Mouse (Mus musculus) neural tube, embryonic 14.5 days (tissue): ENCODE data around the gene Cspg4. TPM values are rescaled to one million over a fixed set of nuclear protein-coding genes. Genes with fewer than 3 reads are reported as not detected.
A peak's percentile ranks its signal among the peaks of the same experiment; 100 is the strongest.

Experiments
- ATAC-seq: fragments of 200-750 bp; cut with Nextera tagmentation; 2 replicates; pipeline ENCODE4 v1.8.0; 2017; ENCODE audit warnings: low read depth, mild to moderate bottlenecking, moderate TSS enrichment, moderate library complexity
- H3K27ac ChIP-seq: fragments of 300-500 bp; sonication (generic); 2 replicates; pipeline ENCODE4 v1.5.1; 2014; ENCODE audit warnings: low read depth, mild to moderate bottlenecking, control low read depth, low read length, moderate library complexity, mixed read lengths
- H3K27me3 ChIP-seq: fragments of 300-500 bp; sonication (generic); 2 replicates; pipeline ENCODE4 v1.6.1; 2014; ENCODE audit warnings: low read length; ENCODE audit not compliant: control insufficient read depth, insufficient read depth
- H3K36me3 ChIP-seq: fragments of 300-500 bp; sonication (generic); 2 replicates; pipeline ENCODE4 v1.6.1; 2014; ENCODE audit warnings: low read length, mixed read lengths; ENCODE audit not compliant: control insufficient read depth, insufficient read depth
- H3K4me1 ChIP-seq: fragments of 300-500 bp; sonication (generic); 2 replicates; pipeline ENCODE4 v1.6.1; 2014; ENCODE audit warnings: low read length; ENCODE audit not compliant: control insufficient read depth, insufficient read depth
- H3K4me2 ChIP-seq: fragments of 300-500 bp; sonication (generic); 2 replicates; pipeline ENCODE4 v1.6.1; 2014; ENCODE audit warnings: mild to moderate bottlenecking, low read depth, low read length, control low read depth
- H3K4me3 ChIP-seq: fragments of 300-500 bp; sonication (generic); 2 replicates; pipeline ENCODE4 v1.5.1; 2014; ENCODE audit warnings: low read depth, low read length, control low read depth, mixed read lengths
- H3K9ac ChIP-seq: fragments of 300-500 bp; sonication (generic); replicated peaks from 2 replicates; pipeline ENCODE4 v1.6.1; 2014; ENCODE audit warnings: low read depth, mild to moderate bottlenecking, control low read depth, low read length, mixed read lengths
- H3K9me3 ChIP-seq: fragments of 300-500 bp; sonication (generic); 2 replicates; pipeline ENCODE4 v1.6.1; 2016; ENCODE audit warnings: low read length; ENCODE audit not compliant: control insufficient read depth
- WGBS: fragments of 180-500 bp; shearing (Covaris S2); extraction: QIAGEN DNeasy Blood & Tissue Kit; methylation state at CpG from one replicate; pipeline ENCODE4 v1.1.7; 2014; 5-methylcytosine and 5-hydroxymethylcytosine counted together
- polyA plus RNA-seq: library from polyadenylated mRNA; unstranded; fragments of >200 nt; fragmentation: Nextera tagmentation; extraction: Ambion mirVana; gene quantifications from 2 replicates; pipeline ENCODE4 v1.2.1, GENCODE M21; 2014

Gene Cspg4
- polyA plus RNA-seq, 1 experiment from 2014 or later, result 6.1 TPM

DNA sequence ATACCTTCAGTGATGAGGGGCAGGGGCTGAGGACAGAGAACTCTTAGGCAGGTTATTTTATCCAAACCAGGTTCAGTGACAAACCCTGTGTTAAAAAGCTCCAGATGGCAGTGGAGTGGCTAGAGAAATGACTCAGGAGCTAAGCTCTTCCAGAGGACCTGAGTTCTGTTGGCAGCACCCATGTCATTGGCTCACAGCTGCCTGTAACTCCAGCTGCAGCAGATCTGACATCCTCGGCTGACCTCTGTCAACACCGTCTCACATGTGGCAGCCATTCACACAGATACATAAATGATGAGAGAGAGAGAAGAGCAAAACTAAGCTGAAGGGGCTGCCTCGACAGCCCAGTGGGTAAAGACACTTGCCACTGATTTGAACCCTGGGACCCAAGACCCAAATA is 7.4 kb upstream of the Cspg4 start:
- H3K27ac ChIP-seq, result no peak overlapping the region
- no peak overlapping the region for H3K9ac ChIP-seq
- no peaks in the 10 kb centered on the region for H3K36me3 ChIP-seq
- H3K4me3 ChIP-seq, result no peak overlapping the region
- no peaks in the 10 kb centered on the region for H3K9me3 ChIP-seq
- no peak overlapping the region for H3K4me2 ChIP-seq
- H3K4me1 ChIP-seq, result no peaks in the 10 kb centered on the region
- no peaks in the 10 kb centered on the region for H3K27me3 ChIP-seq
- 72% methylated on average over 3 of the region's 3 CpGs for WGBS
- no peak for ATAC-seq

DNA sequence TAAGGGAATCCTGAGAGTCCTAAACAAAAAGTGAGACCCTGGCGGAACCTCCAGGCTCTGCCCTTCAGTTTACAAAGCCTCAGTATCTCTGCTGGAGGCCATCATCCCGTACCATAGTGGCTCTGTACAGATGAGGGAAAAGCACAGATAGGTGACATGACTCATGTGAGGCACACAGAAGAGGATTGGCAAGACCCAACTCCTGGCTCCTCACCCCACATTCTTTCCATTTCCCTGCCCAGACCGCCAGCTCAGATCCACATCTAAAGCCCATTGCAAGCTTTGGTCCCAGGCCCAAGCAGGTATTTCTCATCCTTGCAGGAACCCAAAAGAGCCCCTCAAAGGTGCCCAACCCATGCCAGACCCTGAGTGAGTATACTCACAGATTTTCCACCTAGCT is 4.8 kb upstream of the Cspg4 start:
- no peaks in the 10 kb centered on the region for H3K4me1 ChIP-seq
- H3K27ac ChIP-seq, result no peak overlapping the region
- H3K36me3 ChIP-seq, result no peaks in the 10 kb centered on the region
- H3K4me3 ChIP-seq, result no peak overlapping the region
- no peak overlapping the region for H3K4me2 ChIP-seq
- no peak for ATAC-seq
- 78% methylated on average over 3 of the region's 3 CpGs for WGBS
- no peaks in the 10 kb centered on the region for H3K9me3 ChIP-seq
- no peak overlapping the region for H3K9ac ChIP-seq
- peaks cover 5% of the 10 kb centered on the region for H3K27me3 ChIP-seq

DNA sequence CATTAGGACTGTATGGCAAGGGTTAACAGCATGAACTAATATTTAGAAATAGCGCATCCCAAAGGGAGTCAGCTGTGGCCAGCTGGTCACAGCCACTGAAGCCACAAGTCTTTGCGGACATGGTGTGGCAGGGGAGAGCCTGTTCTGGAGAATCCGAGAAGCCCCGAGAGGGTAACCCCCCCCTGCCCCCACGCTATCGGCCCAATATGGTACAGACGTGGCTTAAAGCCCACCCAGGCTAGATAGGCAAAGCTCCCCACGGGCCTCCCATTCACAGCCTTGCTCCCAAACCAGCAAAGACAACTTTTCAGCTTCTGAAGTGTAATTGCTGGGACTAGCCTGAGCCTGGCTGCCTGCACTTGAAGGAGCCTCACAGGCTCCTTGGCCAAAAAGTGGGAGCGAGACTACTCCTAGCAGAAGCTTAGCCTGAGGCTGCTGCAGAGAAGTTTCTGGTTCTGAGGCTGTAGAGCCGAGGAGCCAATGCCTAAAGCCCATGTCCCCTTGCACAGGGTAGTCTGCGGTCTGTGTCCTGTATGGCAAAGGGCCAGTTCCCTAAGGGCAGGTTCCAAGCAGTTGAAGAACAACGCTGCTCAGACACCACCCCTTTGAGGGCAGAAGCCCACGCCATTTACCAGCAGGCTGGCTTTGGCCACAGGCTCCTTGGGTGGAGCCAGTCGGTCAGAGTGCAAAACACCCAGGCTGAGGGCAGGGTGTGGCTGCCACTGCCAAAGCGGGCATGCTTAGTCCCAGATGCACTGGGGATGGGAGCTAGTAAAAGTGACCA is 4.2 kb upstream of the Cspg4 start:
- no peak overlapping the region for H3K27ac ChIP-seq
- no peak overlapping the region for H3K4me2 ChIP-seq
- H3K9ac ChIP-seq, result no peak overlapping the region
- no peak for ATAC-seq
- H3K4me3 ChIP-seq, result no peak overlapping the region
- H3K27me3 ChIP-seq, result peaks cover 5% of the 10 kb centered on the region
- WGBS, result 66% methylated on average over 15 of the region's 15 CpGs
- H3K4me1 ChIP-seq, result no peaks in the 10 kb centered on the region
- H3K9me3 ChIP-seq, result no peaks in the 10 kb centered on the region
- H3K36me3 ChIP-seq, result no peaks in the 10 kb centered on the region

DNA sequence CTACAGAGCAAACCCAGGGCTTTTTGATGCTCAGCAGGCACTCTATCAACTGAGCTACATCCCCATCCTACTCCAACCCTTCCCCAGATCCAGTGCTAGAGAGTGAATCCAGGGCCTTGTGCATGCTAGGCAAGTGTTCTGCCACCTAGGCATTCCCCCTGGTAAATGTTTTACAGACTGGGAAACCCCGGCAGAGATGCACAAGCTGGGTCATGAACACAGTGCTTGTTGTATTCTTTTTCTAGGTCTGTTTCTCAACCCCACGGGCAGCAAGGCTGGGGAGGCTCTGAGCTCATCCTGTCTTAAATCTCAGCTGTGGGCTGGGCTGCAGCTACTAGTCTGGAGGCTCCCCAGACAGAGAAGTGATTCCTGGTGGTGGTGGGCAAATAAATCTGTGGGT is 2.0 kb upstream of the Cspg4 start:
- H3K4me1 ChIP-seq, result no peaks in the 10 kb centered on the region
- no peak overlapping the region for H3K4me3 ChIP-seq
- H3K27ac ChIP-seq, result no peak overlapping the region
- no peak overlapping the region for H3K4me2 ChIP-seq
- no peaks in the 10 kb centered on the region for H3K36me3 ChIP-seq
- no peak for ATAC-seq
- peaks cover 5% of the 10 kb centered on the region for H3K27me3 ChIP-seq
- 59% methylated on average over 2 of the region's 2 CpGs for WGBS
- no peaks in the 10 kb centered on the region for H3K9me3 ChIP-seq
- no peak overlapping the region for H3K9ac ChIP-seq

DNA sequence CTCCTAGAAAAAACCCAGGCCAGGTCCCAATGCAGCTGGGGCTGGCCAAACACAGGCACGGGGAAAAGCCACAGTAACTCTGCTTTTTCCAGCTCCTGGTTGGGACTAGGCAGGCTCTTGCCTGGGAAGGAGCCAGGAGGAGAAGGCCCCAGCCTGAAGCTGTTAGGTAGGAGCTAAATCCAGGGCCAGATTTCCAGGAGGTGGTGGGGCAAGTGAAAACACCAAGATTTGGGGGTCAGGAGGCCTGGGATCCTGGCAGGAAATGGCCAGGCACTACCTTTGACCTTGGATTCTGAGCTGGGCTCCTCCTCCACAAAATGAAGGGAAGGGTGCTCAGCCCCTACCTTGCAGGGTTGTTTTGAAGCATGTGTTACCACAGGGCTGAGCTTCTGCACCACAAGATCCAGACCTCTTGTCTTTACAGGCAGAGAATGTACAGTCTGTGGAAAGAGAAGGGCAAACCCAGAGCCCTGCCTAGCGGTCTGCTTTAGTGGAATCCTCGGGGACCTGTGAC is 560 bp upstream of the Cspg4 start, which contains the start of gene Odf3l1:
Gene Odf3l1 (minus strand): TSS at position 464 of the 514 bp plus-strand sequence.
- Histone ChIP-seq H3K4me2 (peak within 1 kb of the TSS; percentile 30), H3K9me3 (no peaks in the 10 kb centered on the region), H3K27me3 (peaks cover 5% of the 10 kb centered on the region), H3K27ac (no peak within 1 kb of the TSS), H3K9ac (no peak within 1 kb of the TSS), H3K36me3 (no peaks in the 10 kb centered on the region), H3K4me3 (peak within 1 kb of the TSS; percentile 4; the same call in 1 of the 2 replicates), H3K4me1 (0 out of 2 replicates have a peak, but pooled peaks cover 3% of the 10 kb centered on the region)
- WGBS, result 21% methylated on average over 3 of the region's 3 CpGs
- no peak for ATAC-seq

DNA sequence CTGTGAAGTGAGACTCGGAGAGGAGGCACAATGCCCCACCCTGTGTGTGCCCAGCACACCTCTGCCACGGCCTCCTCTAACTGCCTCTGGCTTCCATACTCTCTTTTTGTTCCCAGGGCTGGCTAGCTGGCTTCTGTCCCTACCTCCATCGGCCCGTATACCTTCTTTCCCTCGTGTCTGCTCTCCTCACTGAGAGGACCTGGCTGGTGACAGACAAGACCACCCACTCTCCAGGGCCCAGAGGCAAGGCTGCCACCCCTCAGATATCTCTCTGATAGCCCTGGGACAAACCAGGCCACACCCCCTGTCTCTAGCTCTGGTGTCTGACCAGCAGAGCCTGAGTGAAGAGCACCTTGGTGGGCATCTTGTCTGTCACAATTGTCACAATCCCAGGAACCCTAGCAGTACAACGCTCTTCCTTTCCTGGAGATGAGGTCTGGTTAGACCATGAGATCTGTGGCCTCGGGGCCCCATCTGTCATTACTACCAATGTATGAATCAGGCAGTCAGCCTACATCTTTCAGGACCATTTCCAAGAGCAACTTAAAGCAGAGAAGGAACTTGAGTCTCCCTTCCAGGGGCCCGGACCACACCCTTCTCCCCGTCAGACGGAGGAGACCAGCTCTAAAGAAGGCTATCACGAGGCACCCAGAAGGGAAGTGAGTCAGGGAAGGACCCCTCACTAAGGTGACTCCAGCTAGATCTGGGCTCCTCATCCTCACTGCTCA is 1.0 kb downstream of the Cspg4 start:
- ATAC-seq, result no peak

DNA sequence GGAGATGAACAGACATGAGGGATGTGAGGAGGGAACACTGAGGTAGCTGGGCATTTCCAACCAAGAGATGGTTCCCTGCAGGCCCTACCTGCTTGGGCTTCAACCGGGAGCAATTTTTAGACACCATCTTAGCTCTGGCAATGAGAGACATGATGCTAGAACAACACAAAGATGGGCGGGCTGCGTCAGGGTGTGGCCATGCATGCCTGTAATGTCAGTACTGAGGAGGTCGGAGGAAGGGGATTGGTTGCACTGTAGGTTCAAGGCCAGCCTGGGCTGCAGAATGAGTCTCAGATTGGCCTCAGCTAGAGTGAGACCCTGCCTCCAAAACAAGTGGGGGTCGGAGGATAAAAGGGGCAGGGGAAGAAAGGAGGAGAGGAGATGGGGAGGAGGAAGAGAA is 1.6 kb downstream of the Cspg4 start:
- Histone ChIP-seq H3K4me1 (peaks cover 9% of the 10 kb centered on the region; the same call in 1 of the 2 replicates), H3K9ac (no peak overlapping the region), H3K4me2 (no peak overlapping the region), H3K9me3 (no peaks in the 10 kb centered on the region), H3K4me3 (no peak overlapping the region), H3K36me3 (no peaks in the 10 kb centered on the region), H3K27me3 (peaks cover 5% of the 10 kb centered on the region), H3K27ac (no peak overlapping the region)
- 79% methylated on average over 5 of the region's 5 CpGs for WGBS
- no peak for ATAC-seq

More for the DNA sequence above, 1.0 kb downstream of the Cspg4 start:
- Histone ChIP-seq H3K27me3 (peaks cover 5% of the 10 kb centered on the region), H3K4me2 (peak overlapping the region; percentile 30), H3K9ac (no peak overlapping the region), H3K9me3 (no peaks in the 10 kb centered on the region), H3K4me1 (peaks cover 6% of the 10 kb centered on the region; the same call in 1 of the 2 replicates), H3K36me3 (no peaks in the 10 kb centered on the region), H3K4me3 (peak overlapping the region; percentile 4; the same call in 1 of the 2 replicates), H3K27ac (no peak overlapping the region)
- 70% methylated on average over 11 of the region's 11 CpGs for WGBS

DNA sequence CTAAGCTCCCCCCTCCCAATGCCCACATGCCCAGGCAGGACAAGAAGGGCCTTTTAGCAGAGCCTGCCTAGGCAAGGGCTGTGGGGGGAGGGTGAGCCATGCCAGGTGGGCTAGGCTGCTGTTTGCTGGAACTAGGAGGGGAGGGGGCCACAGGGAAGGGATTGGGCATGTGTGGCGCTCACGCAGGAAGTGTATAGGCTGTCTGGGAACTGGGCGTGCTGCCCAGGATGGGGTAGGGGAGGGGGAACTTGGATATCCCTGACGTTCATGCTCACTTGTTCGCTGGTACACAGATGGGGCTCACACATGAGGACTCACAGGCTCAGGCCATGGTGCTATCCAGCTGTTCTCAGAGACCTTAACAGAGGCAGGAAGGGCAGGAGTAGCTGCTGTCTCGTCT is 3.5 kb downstream of the Cspg4 start:
- WGBS, result 47% methylated on average over 6 of the region's 6 CpGs
- no peak overlapping the region for H3K4me3 ChIP-seq
- H3K27me3 ChIP-seq, result peaks cover 5% of the 10 kb centered on the region
- H3K4me1 ChIP-seq, result peaks cover 9% of the 10 kb centered on the region; the same call in 1 of the 2 replicates
- H3K27ac ChIP-seq, result peak overlapping the region; percentile 23; the same call in 1 of the 2 replicates
- H3K36me3 ChIP-seq, result no peaks in the 10 kb centered on the region
- H3K9me3 ChIP-seq, result no peaks in the 10 kb centered on the region
- ATAC-seq, result peak; percentile 91
- no peak overlapping the region for H3K9ac ChIP-seq
- no peak overlapping the region for H3K4me2 ChIP-seq

DNA sequence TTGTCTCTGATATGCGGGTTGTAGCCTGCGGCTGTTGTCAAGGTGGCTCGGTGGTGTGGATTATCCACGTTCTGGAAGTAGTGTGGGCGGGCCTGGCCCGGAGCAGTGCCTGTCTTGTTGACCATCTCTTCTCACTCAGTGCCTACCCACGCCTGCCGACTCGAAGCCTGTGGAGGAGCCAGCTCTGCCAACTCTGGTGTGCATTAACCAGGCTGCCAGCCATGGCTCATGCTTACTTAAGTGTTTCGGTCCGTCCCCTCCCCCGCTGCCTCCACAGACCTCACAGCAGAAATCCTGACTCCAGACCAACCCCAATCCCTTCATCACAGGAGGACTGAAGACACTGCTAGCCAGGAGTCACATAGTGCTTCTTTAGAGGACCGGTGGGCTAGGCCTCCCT is 4.7 kb downstream of the Cspg4 start:
- peaks cover 9% of the 10 kb centered on the region; the same call in 1 of the 2 replicates for H3K4me1 ChIP-seq
- 88% methylated on average over 13 of the region's 13 CpGs for whole genome bisulfite sequencing
- no peaks in the 10 kb centered on the region for H3K9me3 ChIP-seq
- no peak overlapping the region for H3K4me2 ChIP-seq
- H3K27me3 ChIP-seq, result no peaks in the 10 kb centered on the region; the same call in 1 of the 2 replicates
- H3K9ac ChIP-seq, result no peak overlapping the region
- H3K4me3 ChIP-seq, result no peak overlapping the region
- H3K36me3 ChIP-seq, result no peaks in the 10 kb centered on the region
- H3K27ac ChIP-seq, result no peak overlapping the region
- ATAC-seq, result no peak
